Mouse (Mus musculus) bone marrow, adult 2 months (tissue): ENCODE results near the gene Dnlz.

Source experiments
- CTCF ChIP-seq: fragments of 200-500 bp; IDR thresholded peaks from 2 replicates; pipeline ENCODE4 v1.5.1; 2011; ENCODE audit warnings: low read length, control low read depth; ENCODE audit not compliant: control insufficient read depth, insufficient read depth
- POLR2A ChIP-seq: fragments of 200-500 bp; IDR thresholded peaks from 2 replicates; pipeline ENCODE4 v1.6.1; 2011; ENCODE audit warnings: low read depth, mild to moderate bottlenecking, control low read depth, low read length, borderline replicate concordance; ENCODE audit not compliant: control insufficient read depth

GRCm38 (mm10) chr2:26339204-26339551 is 12.7 kb downstream of the Dnlz start:
- no peak for TF ChIP-seq CTCF
- no peak for TF ChIP-seq POLR2A
